9 mouse cellular contexts compared by ENCODE assay signal in the genomic region with DNA sequence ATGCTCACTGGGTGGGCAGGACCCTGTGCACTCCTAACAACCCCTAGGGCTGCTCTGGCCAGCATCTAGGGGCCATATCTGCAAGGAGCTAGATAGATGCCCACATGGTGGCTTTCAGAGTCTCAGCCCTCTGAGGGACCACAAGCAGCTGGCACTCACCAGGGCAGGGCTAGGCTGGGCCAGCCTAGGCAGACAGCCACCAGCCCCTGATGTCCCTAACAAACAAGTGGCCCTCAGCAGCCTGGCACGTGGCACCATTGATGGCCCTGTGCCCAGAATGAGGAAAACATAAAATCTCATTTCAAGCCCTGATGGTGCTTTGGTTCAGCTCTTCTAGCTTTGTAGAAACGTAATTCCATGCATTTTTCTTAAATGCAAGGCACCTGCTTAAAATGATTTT.
DNase-seq lines count a peak whose midpoint lies in the region; ATAC-seq and TF ChIP-seq lines count a peak whose summit lies in the region.
"Had no signal": no experiment of that assay in that cellular context is flagged by ENCODE, and none has a peak within 500 bp of the region (broad histone marks: within the 10 kb centered on the region; RNA-seq: fewer than 3 reads in every experiment).

No protein-coding gene starts in this region.

- DNase-seq in layer of hippocampus, postnatal 10 days (ENCODE audit: low spot score in 2 of 2), result peak; percentile 62 to 69
- no peak for DNase-seq in layer of hippocampus, postnatal 36 days
- peak; percentile 9 for DNase-seq in Muller cell, postnatal 12 days (ENCODE audit: inconsistent ontology term)
- peak; percentile 78 for DNase-seq in brain, adult 2 months (ENCODE audit: low read depth, low spot score)
- DNase-seq in cerebellum, postnatal 4 days (ENCODE audit: low spot score in 2 of 2), result peak; percentile 44 to 85
- DNase-seq in stomach, postnatal 0 days (ENCODE audit: low spot score), result no peak
- DNase-seq in heart, postnatal 25 days (ENCODE audit: low spot score), result no peak
- DNase-seq: gastrocnemius, postnatal 14 days; heart, postnatal 36 days had no signal

- no peak overlapping the region for H3K27ac ChIP-seq in stomach, postnatal 0 days (replicated peaks)

- no peak for ATAC-seq in stomach, postnatal 0 days (ENCODE audit: low FRiP score, low TSS enrichment)

- H3K9me3 ChIP-seq in stomach, postnatal 0 days (ENCODE audit: control insufficient read depth, low read length), result no peaks in the 10 kb centered on the region

- no peak for TF ChIP-seq CTCF in stomach, postnatal 0 days (IDR thresholded peaks at IDR 0.05; ENCODE audit: low read depth)

- no peak for TF ChIP-seq EP300 in stomach, postnatal 0 days (optimal IDR thresholded peaks at IDR 0.05)

- no peaks in the 10 kb centered on the region for H3K4me1 ChIP-seq in stomach, postnatal 0 days (replicated peaks; ENCODE audit: control insufficient read depth, insufficient read depth)

- H3K9ac ChIP-seq in stomach, postnatal 0 days (ENCODE audit: low read length), result no peak overlapping the region

- no peaks in the 10 kb centered on the region for H3K27me3 ChIP-seq in stomach, postnatal 0 days (ENCODE audit: control insufficient read depth, insufficient read depth, low read length)

- 56% methylated on average over 2 of the region's 2 CpGs for WGBS in stomach, postnatal 0 days

- H3K36me3 ChIP-seq in stomach, postnatal 0 days (ENCODE audit: control insufficient read depth, insufficient read depth, low read length), result no peaks in the 10 kb centered on the region

- H3K4me2 ChIP-seq in stomach, postnatal 0 days (replicated peaks; ENCODE audit: low read depth), result no peak overlapping the region

- intact Hi-C loops in heart, postnatal 25 days (cut with DNase I), result no loop called here

- H3K4me3 ChIP-seq in stomach, postnatal 0 days (ENCODE audit: low read depth, low read length), result no peak overlapping the region

Comparison
In these comparisons a context has a peak if more than half of its experiments do, and no peak if none do; other contexts are left out.
1. DNase-seq: peak in layer of hippocampus, postnatal 10 days (2 of 2), Muller cell, postnatal 12 days (single experiment), brain, adult 2 months (single experiment) and cerebellum, postnatal 4 days (2 of 2); none in layer of hippocampus, postnatal 36 days (0 of 2), stomach, postnatal 0 days (single experiment) and heart, postnatal 25 days (single experiment).